Mouse (Mus musculus) forebrain, embryonic 15.5 days (tissue): ENCODE data around the gene Tsnaxip1. TPM values are rescaled to one million over a fixed set of nuclear protein-coding genes. Genes with fewer than 3 reads are reported as not detected.

ENCODE experiments used
- ATAC-seq: fragments of 200-750 bp; cut with Nextera tagmentation; replicated peaks from 2 replicates; pipeline ENCODE4 v1.8.0; 2017; ENCODE audit warnings: mild to moderate bottlenecking, moderate TSS enrichment, moderate library complexity
- H3K27ac ChIP-seq: fragments of 300-500 bp; sonication (generic); replicated peaks from 2 replicates; pipeline ENCODE4 v1.5.1; 2015; ENCODE audit warnings: mild to moderate bottlenecking, inconsistent platforms
- H3K27me3 ChIP-seq: fragments of 300-500 bp; sonication (generic); 2 replicates; pipeline ENCODE4 v1.6.1; 2015; ENCODE audit warnings: inconsistent platforms
- H3K36me3 ChIP-seq: fragments of 300-500 bp; sonication (generic); 2 replicates; pipeline ENCODE4 v1.6.1; 2015; ENCODE audit warnings: mild to moderate bottlenecking, inconsistent platforms
- H3K4me1 ChIP-seq: fragments of 300-500 bp; sonication (generic); 2 replicates; pipeline ENCODE4 v1.6.1; 2015; ENCODE audit warnings: inconsistent platforms
- H3K4me2 ChIP-seq: fragments of 300-500 bp; sonication (generic); replicated peaks from 2 replicates; pipeline ENCODE4 v1.6.1; 2015; ENCODE audit warnings: mild to moderate bottlenecking, inconsistent platforms
- H3K4me3 ChIP-seq: fragments of 300-500 bp; sonication (generic); 2 replicates; pipeline ENCODE4 v1.5.1; 2015; ENCODE audit warnings: mild to moderate bottlenecking, inconsistent platforms
- H3K9ac ChIP-seq: fragments of 300-500 bp; sonication (generic); replicated peaks from 2 replicates; pipeline ENCODE4 v1.6.1; 2015; ENCODE audit warnings: mild to moderate bottlenecking, inconsistent platforms
- H3K9me3 ChIP-seq: fragments of 300-500 bp; sonication (generic); 2 replicates; pipeline ENCODE4 v1.6.1; 2016; ENCODE audit warnings: inconsistent platforms
- WGBS: fragments of 180-500 bp; shearing (Covaris S2); methylation state at CpG from one replicate; pipeline ENCODE4 v1.1.7; 2015; ENCODE audit warnings: mixed read lengths; 5-methylcytosine and 5-hydroxymethylcytosine counted together
- polyA plus RNA-seq: library from polyadenylated mRNA; unstranded; fragments of >200 nt; fragmentation: Nextera tagmentation; extraction: Ambion mirVana; gene quantifications from 2 replicates; pipeline ENCODE4 v1.2.1, GENCODE M21; 2015

The Tsnaxip1 gene
- 0.61 and 0.84 TPM in 2 replicates for polyA plus RNA-seq

GRCm38 (mm10) chr8:105826861-105827848 lies at the start of gene Tsnaxip1, which contains the start of gene Ranbp10:
Tsnaxip1 (plus strand) TSS chr8:105827731.
Ranbp10 (minus strand) TSS chr8:105827350.
- Histone ChIP-seq H3K27me3 (no peaks in the 10 kb centered on the region), H3K4me3 (peak within 1 kb of the TSS; percentile 89), H3K4me1 (peaks cover 27% of the 10 kb centered on the region), H3K27ac (peak within 1 kb of the TSS; percentile 71), H3K36me3 (peaks cover 24% of the 10 kb centered on the region), H3K9me3 (no peaks in the 10 kb centered on the region), H3K4me2 (peak within 1 kb of the TSS; percentile 85), H3K9ac (peak within 1 kb of the TSS; percentile 93)
- ATAC-seq, result peak; percentile 99
- under 1% methylated on average over 52 of the region's 52 CpGs for WGBS

- no peaks in the 10 kb centered on the region for H3K4me1 ChIP-seq
- no peaks in the 10 kb centered on the region for H3K27me3 ChIP-seq
- H3K9me3 ChIP-seq, result no peaks in the 10 kb centered on the region
- peaks cover 64% of the 10 kb centered on the region for H3K36me3 ChIP-seq
- ATAC-seq, result no peak
- H3K4me3 ChIP-seq, result no peak overlapping the region
- 97% methylated on average over 2 of the region's 2 CpGs for WGBS
- no peak overlapping the region for H3K9ac ChIP-seq
- H3K27ac ChIP-seq, result no peak overlapping the region
- H3K4me2 ChIP-seq, result no peak overlapping the region
Measured at GRCm38 (mm10) chr8:105777833-105778232, 49.7 kb upstream of the Tsnaxip1 start.

- WGBS, result 93% methylated on average over 5 of the region's 5 CpGs
- Histone ChIP-seq H3K4me1 (no peaks in the 10 kb centered on the region), H3K36me3 (peaks cover 48% of the 10 kb centered on the region), H3K9ac (no peak overlapping the region), H3K27ac (no peak overlapping the region), H3K27me3 (no peaks in the 10 kb centered on the region), H3K9me3 (no peaks in the 10 kb centered on the region), H3K4me2 (no peak overlapping the region), H3K4me3 (no peak overlapping the region)
- no peak for ATAC-seq
Measured at GRCm38 (mm10) chr8:105780298-105780697, 47.2 kb upstream of the Tsnaxip1 start.

- no peak overlapping the region for H3K4me2 ChIP-seq
- no peaks in the 10 kb centered on the region for H3K4me1 ChIP-seq
- H3K27me3 ChIP-seq, result no peaks in the 10 kb centered on the region
- no peaks in the 10 kb centered on the region for H3K9me3 ChIP-seq
- ATAC-seq, result no peak
- H3K36me3 ChIP-seq, result peaks cover 14% of the 10 kb centered on the region
- WGBS, result 100% methylated on average over 2 of the region's 2 CpGs
- no peak overlapping the region for H3K4me3 ChIP-seq
- no peak overlapping the region for H3K27ac ChIP-seq
- no peak overlapping the region for H3K9ac ChIP-seq
Measured at GRCm38 (mm10) chr8:105788241-105788640, 39.3 kb upstream of the Tsnaxip1 start.

- Histone ChIP-seq H3K27me3 (no peaks in the 10 kb centered on the region), H3K4me3 (no peak overlapping the region), H3K9ac (no peak overlapping the region), H3K4me2 (no peak overlapping the region), H3K36me3 (peaks cover 10% of the 10 kb centered on the region), H3K9me3 (no peaks in the 10 kb centered on the region), H3K4me1 (no peaks in the 10 kb centered on the region), H3K27ac (no peak overlapping the region)
- ATAC-seq, result no peak
- 67% methylated on average over 4 of the region's 4 CpGs for WGBS
Measured at GRCm38 (mm10) chr8:105788927-105789326, 38.6 kb upstream of the Tsnaxip1 start.

GRCm38 (mm10) chr8:105789626-105790025 lies 37.9 kb upstream of the Tsnaxip1 start:
- H3K27ac ChIP-seq, result no peak overlapping the region
- no peak overlapping the region for H3K4me2 ChIP-seq
- no peak overlapping the region for H3K4me3 ChIP-seq
- H3K9ac ChIP-seq, result no peak overlapping the region
- no peak for ATAC-seq
- H3K9me3 ChIP-seq, result no peaks in the 10 kb centered on the region
- H3K4me1 ChIP-seq, result no peaks in the 10 kb centered on the region
- H3K27me3 ChIP-seq, result no peaks in the 10 kb centered on the region
- peaks cover 9% of the 10 kb centered on the region for H3K36me3 ChIP-seq

GRCm38 (mm10) chr8:105793331-105793730 lies 34.2 kb upstream of the Tsnaxip1 start:
- H3K27ac ChIP-seq, result no peak overlapping the region
- no peaks in the 10 kb centered on the region for H3K9me3 ChIP-seq
- ATAC-seq, result no peak
- no peaks in the 10 kb centered on the region for H3K36me3 ChIP-seq
- H3K9ac ChIP-seq, result no peak overlapping the region
- H3K27me3 ChIP-seq, result no peaks in the 10 kb centered on the region
- H3K4me2 ChIP-seq, result no peak overlapping the region
- no peak overlapping the region for H3K4me3 ChIP-seq
- no peaks in the 10 kb centered on the region for H3K4me1 ChIP-seq
- WGBS, result 94% methylated on average over 1 of the region's 1 CpGs

GRCm38 (mm10) chr8:105794009-105794598 lies 33.4 kb upstream of the Tsnaxip1 start:
- peaks cover 2% of the 10 kb centered on the region; the same call in 1 of the 2 replicates for H3K4me1 ChIP-seq
- H3K27ac ChIP-seq, result no peak overlapping the region
- no peak overlapping the region for H3K4me2 ChIP-seq
- no peak overlapping the region for H3K4me3 ChIP-seq
- 82% methylated on average over 3 of the region's 3 CpGs for WGBS
- H3K9ac ChIP-seq, result no peak overlapping the region
- H3K36me3 ChIP-seq, result no peaks in the 10 kb centered on the region
- no peaks in the 10 kb centered on the region for H3K27me3 ChIP-seq
- ATAC-seq, result no peak
- no peaks in the 10 kb centered on the region for H3K9me3 ChIP-seq

- Histone ChIP-seq H3K9ac (no peak overlapping the region), H3K27me3 (no peaks in the 10 kb centered on the region), H3K27ac (no peak overlapping the region), H3K9me3 (no peaks in the 10 kb centered on the region), H3K4me1 (peaks cover 8% of the 10 kb centered on the region), H3K4me3 (no peak overlapping the region), H3K36me3 (no peaks in the 10 kb centered on the region), H3K4me2 (no peak overlapping the region)
- no peak for ATAC-seq
- WGBS, result 90% methylated on average over 1 of the region's 1 CpGs
Measured at GRCm38 (mm10) chr8:105795785-105796184, 31.7 kb upstream of the Tsnaxip1 start.

GRCm38 (mm10) chr8:105798408-105798807 lies 29.1 kb upstream of the Tsnaxip1 start:
- 91% methylated on average over 5 of the region's 5 CpGs for WGBS
- H3K27me3 ChIP-seq, result no peaks in the 10 kb centered on the region
- H3K9me3 ChIP-seq, result no peaks in the 10 kb centered on the region
- H3K4me3 ChIP-seq, result no peak overlapping the region
- H3K36me3 ChIP-seq, result no peaks in the 10 kb centered on the region
- no peak overlapping the region for H3K9ac ChIP-seq
- H3K4me1 ChIP-seq, result peaks cover 8% of the 10 kb centered on the region
- H3K4me2 ChIP-seq, result no peak overlapping the region
- H3K27ac ChIP-seq, result no peak overlapping the region
- ATAC-seq, result no peak

GRCm38 (mm10) chr8:105799091-105799812 lies 28.3 kb upstream of the Tsnaxip1 start:
- ATAC-seq, result peak; percentile 32; the same call in 1 of the 2 replicates
- no peak overlapping the region for H3K4me3 ChIP-seq
- peaks cover 8% of the 10 kb centered on the region for H3K4me1 ChIP-seq
- 48% methylated on average over 8 of the region's 8 CpGs for WGBS
- H3K9ac ChIP-seq, result no peak overlapping the region
- no peak overlapping the region for H3K4me2 ChIP-seq
- peak overlapping the region; percentile 28; the same call in 1 of the 2 replicates for H3K27ac ChIP-seq
- no peaks in the 10 kb centered on the region for H3K9me3 ChIP-seq
- no peaks in the 10 kb centered on the region for H3K27me3 ChIP-seq
- H3K36me3 ChIP-seq, result no peaks in the 10 kb centered on the region
